Mouse (Mus musculus) lung, embryonic 16.5 days (tissue): ENCODE results near the gene Ykt6. TPM values are rescaled to one million over a fixed set of nuclear protein-coding genes. Genes with fewer than 3 reads are reported as not detected.
"Not testable (repeated sequence)": the region's sequence is repeated elsewhere in the genome, so short reads cannot be mapped to it uniquely, and the experiment has no call there.

Experiments used
- ATAC-seq: fragments of 200-750 bp; cut with Nextera tagmentation; 2 replicates; pipeline ENCODE4 v1.8.0; 2017; ENCODE audit warnings: low read depth, mild to moderate bottlenecking, moderate library complexity
- H3K27ac ChIP-seq: fragments of 300-500 bp; sonication (generic); 2 replicates; pipeline ENCODE4 v1.5.1; 2014; ENCODE audit warnings: mild to moderate bottlenecking, control low read depth, low read length
- H3K27me3 ChIP-seq: fragments of 300-500 bp; sonication (generic); 2 replicates; pipeline ENCODE4 v1.6.1; 2014; ENCODE audit warnings: low read depth, low read length, mixed read lengths; ENCODE audit not compliant: control insufficient read depth, insufficient read depth
- H3K36me3 ChIP-seq: fragments of 300-500 bp; sonication (generic); 2 replicates; pipeline ENCODE4 v1.6.1; 2014; ENCODE audit warnings: low read length; ENCODE audit not compliant: control insufficient read depth, insufficient read depth
- H3K4me1 ChIP-seq: fragments of 300-500 bp; sonication (generic); replicated peaks from 2 replicates; pipeline ENCODE4 v1.6.1; 2014; ENCODE audit warnings: low read length, mixed read lengths; ENCODE audit not compliant: control insufficient read depth, insufficient read depth
- H3K4me2 ChIP-seq: fragments of 300-500 bp; sonication (generic); 2 replicates; pipeline ENCODE4 v1.6.1; 2014; ENCODE audit warnings: low read depth, low read length, control low read depth
- H3K4me3 ChIP-seq: fragments of 300-500 bp; sonication (generic); 2 replicates; pipeline ENCODE4 v1.5.1; 2014; ENCODE audit warnings: mild to moderate bottlenecking, low read length, control low read depth
- H3K9ac ChIP-seq: fragments of 300-500 bp; sonication (generic); 2 replicates; pipeline ENCODE4 v1.6.1; 2014; ENCODE audit warnings: low read length, control low read depth
- H3K9me3 ChIP-seq: fragments of 300-500 bp; sonication (generic); 2 replicates; pipeline ENCODE4 v1.6.1; 2016; ENCODE audit warnings: low read length; ENCODE audit not compliant: control insufficient read depth
- WGBS: fragments of 180-500 bp; shearing (Covaris S2); extraction: QIAGEN DNeasy Blood & Tissue Kit; methylation state at CpG from one replicate; pipeline ENCODE4 v1.1.7; 2014; 5-methylcytosine and 5-hydroxymethylcytosine counted together
- polyA plus RNA-seq: library from polyadenylated mRNA; unstranded; fragments of >200 nt; fragmentation: Nextera tagmentation; extraction: Ambion mirVana; gene quantifications from 2 replicates; pipeline ENCODE4 v1.2.1, GENCODE M21; 2015

Ykt6 gene
- polyA plus RNA-seq, 1 experiment from 2014 or later = 52.3 TPM

GRCm38 (mm10) chr11:5916178-5916548 lies 39.3 kb upstream of the Ykt6 start:
- H3K27ac ChIP-seq = no peak overlapping the region
- ATAC-seq = no peak
- H3K4me2 ChIP-seq = no peak overlapping the region
- H3K27me3 ChIP-seq = no peaks in the 10 kb centered on the region
- no peak overlapping the region for H3K9ac ChIP-seq
- H3K4me1 ChIP-seq = peaks cover 3% of the 10 kb centered on the region; the same call in 1 of the 2 replicates
- H3K36me3 ChIP-seq = no peaks in the 10 kb centered on the region
- 68% methylated on average over 8 of the region's 8 CpGs for WGBS
- no peaks in the 10 kb centered on the region for H3K9me3 ChIP-seq
- no peak overlapping the region for H3K4me3 ChIP-seq

GRCm38 (mm10) chr11:5918111-5918510 lies 37.4 kb upstream of the Ykt6 start:
- H3K36me3 ChIP-seq = no peaks in the 10 kb centered on the region
- H3K4me2 ChIP-seq = no peak overlapping the region
- H3K4me3 ChIP-seq = no peak overlapping the region
- H3K9ac ChIP-seq = no peak overlapping the region
- 58% methylated on average over 2 of the region's 2 CpGs for WGBS
- H3K4me1 ChIP-seq = peaks cover 3% of the 10 kb centered on the region; the same call in 1 of the 2 replicates
- no peaks in the 10 kb centered on the region for H3K9me3 ChIP-seq
- H3K27me3 ChIP-seq = no peaks in the 10 kb centered on the region
- no peak for ATAC-seq
- no peak overlapping the region for H3K27ac ChIP-seq

GRCm38 (mm10) chr11:5919606-5920005 lies 35.9 kb upstream of the Ykt6 start:
- no peak overlapping the region for H3K27ac ChIP-seq
- H3K36me3 ChIP-seq = no peaks in the 10 kb centered on the region
- no peak overlapping the region for H3K4me2 ChIP-seq
- H3K4me3 ChIP-seq = no peak overlapping the region
- no peak overlapping the region for H3K9ac ChIP-seq
- H3K27me3 ChIP-seq = no peaks in the 10 kb centered on the region
- peak; percentile 60; the same call in 1 of the 2 replicates for ATAC-seq
- WGBS = 74% methylated on average over 4 of the region's 4 CpGs
- H3K9me3 ChIP-seq = no peaks in the 10 kb centered on the region
- H3K4me1 ChIP-seq = peaks cover 3% of the 10 kb centered on the region; the same call in 1 of the 2 replicates

- Histone ChIP-seq H3K36me3 (no peaks in the 10 kb centered on the region), H3K9ac (no peak overlapping the region), H3K4me1 (peaks cover 3% of the 10 kb centered on the region; the same call in 1 of the 2 replicates), H3K4me3 (no peak overlapping the region), H3K27me3 (no peaks in the 10 kb centered on the region), H3K9me3 (no peaks in the 10 kb centered on the region), H3K4me2 (no peak overlapping the region), H3K27ac (no peak overlapping the region)
- 31% methylated on average over 17 of the region's 17 CpGs for WGBS
- peak; percentile 56; the same call in 1 of the 2 replicates for ATAC-seq
Observed at GRCm38 (mm10) chr11:5920323-5920960, 35.1 kb upstream of the Ykt6 start.

GRCm38 (mm10) chr11:5924699-5925098 lies 30.8 kb upstream of the Ykt6 start:
- ATAC-seq = no peak
- 41% methylated on average over 8 of the region's 8 CpGs for WGBS

GRCm38 (mm10) chr11:5926696-5927220 lies 28.7 kb upstream of the Ykt6 start:
- H3K9me3 ChIP-seq = no peaks in the 10 kb centered on the region
- no peak overlapping the region for H3K4me2 ChIP-seq
- no peaks in the 10 kb centered on the region for H3K36me3 ChIP-seq
- H3K9ac ChIP-seq = no peak overlapping the region
- H3K4me1 ChIP-seq = no peaks in the 10 kb centered on the region
- 74% methylated on average over 3 of the region's 3 CpGs for WGBS
- ATAC-seq = no peak
- no peaks in the 10 kb centered on the region for H3K27me3 ChIP-seq
- H3K4me3 ChIP-seq = no peak overlapping the region
- H3K27ac ChIP-seq = no peak overlapping the region

More at GRCm38 (mm10) chr11:5924699-5925098, 30.8 kb upstream of the Ykt6 start:
- H3K36me3 ChIP-seq = no peaks in the 10 kb centered on the region
- H3K4me2 ChIP-seq = no peak overlapping the region
- H3K27ac ChIP-seq = no peak overlapping the region
- no peak overlapping the region for H3K4me3 ChIP-seq
- H3K4me1 ChIP-seq = peaks cover 3% of the 10 kb centered on the region; the same call in 1 of the 2 replicates
- H3K9ac ChIP-seq = no peak overlapping the region
- no peaks in the 10 kb centered on the region for H3K27me3 ChIP-seq
- no peaks in the 10 kb centered on the region for H3K9me3 ChIP-seq

GRCm38 (mm10) chr11:5930578-5930977 lies 24.9 kb upstream of the Ykt6 start:
- Histone ChIP-seq H3K4me3 (no peak overlapping the region), H3K27ac (no peak overlapping the region), H3K4me1 (no peaks in the 10 kb centered on the region), H3K36me3 (no peaks in the 10 kb centered on the region), H3K27me3 (no peaks in the 10 kb centered on the region), H3K4me2 (no peak overlapping the region), H3K9me3 (no peaks in the 10 kb centered on the region; the same call in 1 of the 2 replicates), H3K9ac (no peak overlapping the region)
- WGBS = 67% methylated on average over 1 of the region's 1 CpGs
- ATAC-seq = no peak

- 86% methylated on average over 6 of the region's 6 CpGs for WGBS
Observed at GRCm38 (mm10) chr11:5931947-5932346, 23.5 kb upstream of the Ykt6 start.

GRCm38 (mm10) chr11:5934531-5934930 lies 21.0 kb upstream of the Ykt6 start:
- not testable (repeated sequence) for H3K4me2 ChIP-seq, H3K36me3 ChIP-seq, H3K4me1 ChIP-seq, H3K9me3 ChIP-seq, H3K27ac ChIP-seq, H3K9ac ChIP-seq, H3K27me3 ChIP-seq, H3K4me3 ChIP-seq, ATAC-seq
- WGBS = 93% methylated on average over 11 of the region's 11 CpGs

More at GRCm38 (mm10) chr11:5931947-5932346, 23.5 kb upstream of the Ykt6 start:
- H3K36me3 ChIP-seq, ATAC-seq, H3K4me2 ChIP-seq, H3K9ac ChIP-seq, H3K9me3 ChIP-seq, H3K4me1 ChIP-seq, H3K27ac ChIP-seq, H3K27me3 ChIP-seq, H3K4me3 ChIP-seq: not testable (repeated sequence)
